Mouse (Mus musculus) heart, embryonic 10.5 days (tissue): ENCODE results near the gene Fkbp10. TPM values are rescaled to one million over a fixed set of nuclear protein-coding genes. Genes with fewer than 3 reads are reported as not detected.
A peak's percentile ranks its signal among the peaks of the same experiment; 100 is the strongest.

Experiments used
- DNase-seq: peaks from one replicate; pipeline ENCODE4 v3.0.0-alpha.2; 2017; ENCODE audit warnings: low spot score
- H3K27ac ChIP-seq: fragments of 300-500 bp; sonication (generic); 2 replicates; pipeline ENCODE4 v1.5.1; 2016; ENCODE audit warnings: mild to moderate bottlenecking
- H3K27me3 ChIP-seq: fragments of 300-500 bp; sonication (generic); 2 replicates; pipeline ENCODE4 v1.6.1; 2016; ENCODE audit warnings: mild to moderate bottlenecking; ENCODE audit not compliant: poor library complexity, insufficient read depth, severe bottlenecking
- H3K36me3 ChIP-seq: fragments of 300-500 bp; sonication (generic); 2 replicates; pipeline ENCODE4 v1.6.1; 2016; ENCODE audit warnings: mild to moderate bottlenecking, moderate library complexity
- H3K4me1 ChIP-seq: fragments of 300-500 bp; sonication (generic); 2 replicates; pipeline ENCODE4 v1.6.1; 2016; ENCODE audit warnings: mild to moderate bottlenecking
- H3K4me3 ChIP-seq: fragments of 300-500 bp; sonication (generic); 2 replicates; pipeline ENCODE4 v1.5.1; 2016; ENCODE audit warnings: mild to moderate bottlenecking, moderate library complexity
- H3K9me3 ChIP-seq: fragments of 300-500 bp; sonication (generic); 2 replicates; pipeline ENCODE4 v1.6.1; 2016; ENCODE audit warnings: mild to moderate bottlenecking, moderate library complexity
- WGBS: fragments of 180-500 bp; shearing (Covaris S2); methylation state at CpG from one replicate; pipeline ENCODE4 v1.1.7; 2016; 5-methylcytosine and 5-hydroxymethylcytosine counted together
- polyA plus RNA-seq: library from polyadenylated mRNA; unstranded; fragments of >200 nt; fragmentation: Nextera tagmentation; extraction: Ambion mirVana; gene quantifications from 2 replicates; pipeline ENCODE4 v1.2.1, GENCODE M21; 2016

Fkbp10 gene
- polyA plus RNA-seq, 1 experiment from 2014 or later = 107 TPM

DNA sequence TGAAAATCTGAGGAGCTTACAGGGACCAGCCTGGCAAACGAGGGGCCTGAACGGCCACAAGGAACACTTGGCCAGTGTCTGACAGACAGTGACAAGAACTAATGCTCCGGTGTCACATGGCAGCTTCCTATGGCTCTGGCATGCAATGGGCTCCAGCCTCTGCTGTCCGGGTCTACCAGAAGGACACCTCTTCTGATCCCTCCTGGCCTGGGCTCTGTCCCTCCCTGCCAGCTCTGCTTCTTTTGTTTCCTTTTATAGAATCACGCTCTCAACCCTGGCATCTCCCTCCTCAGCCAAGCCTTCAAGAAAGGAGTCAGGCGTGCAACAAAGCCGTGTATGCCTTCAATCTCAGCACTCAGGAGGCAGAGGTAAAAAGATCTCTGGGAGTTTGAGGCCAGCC, 14.6 kb downstream of the Fkbp10 start:
- H3K4me1 ChIP-seq = peaks cover 46% of the 10 kb centered on the region
- no peaks in the 10 kb centered on the region for H3K9me3 ChIP-seq
- H3K4me3 ChIP-seq = 0 out of 2 replicates have a peak overlapping the region, but pooled peaks have one; percentile 22
- WGBS = 58% methylated on average over 7 of the region's 7 CpGs
- DNase-seq = no peak
- H3K27me3 ChIP-seq = no peaks in the 10 kb centered on the region
- peak overlapping the region; percentile 65 for H3K27ac ChIP-seq
- peaks cover 47% of the 10 kb centered on the region for H3K36me3 ChIP-seq

DNA sequence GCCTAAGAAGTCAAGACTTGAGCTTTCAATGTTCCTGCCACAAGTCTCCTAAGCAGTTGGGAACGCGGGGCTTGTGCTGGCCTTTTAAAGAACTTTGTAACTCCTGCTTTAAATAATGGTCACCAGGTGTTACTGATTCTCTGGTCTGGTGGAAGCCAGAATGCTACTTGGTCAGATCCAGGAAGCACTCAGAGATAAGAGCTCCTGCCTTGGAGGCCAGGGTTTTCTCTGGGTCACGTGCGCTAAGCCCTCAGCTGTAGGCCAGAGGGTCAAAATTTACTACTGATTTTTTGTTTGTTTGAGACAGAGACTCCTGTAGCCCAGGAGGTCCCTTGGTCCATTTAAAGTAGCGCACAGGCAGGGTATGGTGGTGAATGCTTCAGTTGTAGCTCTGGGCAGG, 16.5 kb downstream of the Fkbp10 start:
- DNase-seq = no peak
- no peaks in the 10 kb centered on the region for H3K9me3 ChIP-seq
- H3K4me3 ChIP-seq = no peak overlapping the region
- no peak overlapping the region for H3K27ac ChIP-seq
- peaks cover 36% of the 10 kb centered on the region for H3K4me1 ChIP-seq
- H3K36me3 ChIP-seq = peaks cover 66% of the 10 kb centered on the region
- WGBS = 69% methylated on average over 5 of the region's 5 CpGs
- no peaks in the 10 kb centered on the region for H3K27me3 ChIP-seq

DNA sequence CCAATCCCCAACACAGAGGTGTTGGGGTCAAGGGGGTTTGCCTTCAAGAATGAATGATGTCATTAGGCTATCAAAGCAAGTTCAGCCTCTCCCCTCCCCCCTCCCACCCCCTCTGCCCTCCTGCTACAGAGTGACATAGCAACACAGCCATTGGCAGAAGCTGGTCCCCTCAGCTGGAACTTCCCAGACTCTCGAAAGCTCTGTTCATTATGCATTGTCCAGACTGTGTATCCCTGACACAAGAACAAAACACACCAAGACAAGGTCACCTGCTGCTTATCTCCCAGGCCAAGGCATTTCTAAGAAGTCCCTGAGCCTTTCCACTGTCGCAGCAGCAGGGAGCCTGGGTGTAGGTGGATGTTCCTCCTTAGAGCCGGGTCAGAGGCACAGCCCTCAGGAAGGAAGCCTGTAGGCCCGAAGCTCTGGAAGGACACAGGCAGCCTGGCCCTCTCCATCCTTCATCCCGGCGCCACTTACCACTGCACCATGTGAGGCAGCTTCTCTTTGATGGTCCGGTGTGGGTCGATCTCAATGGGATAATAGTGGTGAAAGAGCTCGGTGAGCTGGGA, 20.3 kb downstream of the Fkbp10 start:
- WGBS = 83% methylated on average over 9 of the region's 9 CpGs
- Histone ChIP-seq H3K36me3 (peaks cover 68% of the 10 kb centered on the region), H3K4me3 (no peak overlapping the region), H3K9me3 (no peaks in the 10 kb centered on the region), H3K27me3 (no peaks in the 10 kb centered on the region), H3K27ac (no peak overlapping the region), H3K4me1 (peaks cover 28% of the 10 kb centered on the region)
- DNase-seq = no peak

DNA sequence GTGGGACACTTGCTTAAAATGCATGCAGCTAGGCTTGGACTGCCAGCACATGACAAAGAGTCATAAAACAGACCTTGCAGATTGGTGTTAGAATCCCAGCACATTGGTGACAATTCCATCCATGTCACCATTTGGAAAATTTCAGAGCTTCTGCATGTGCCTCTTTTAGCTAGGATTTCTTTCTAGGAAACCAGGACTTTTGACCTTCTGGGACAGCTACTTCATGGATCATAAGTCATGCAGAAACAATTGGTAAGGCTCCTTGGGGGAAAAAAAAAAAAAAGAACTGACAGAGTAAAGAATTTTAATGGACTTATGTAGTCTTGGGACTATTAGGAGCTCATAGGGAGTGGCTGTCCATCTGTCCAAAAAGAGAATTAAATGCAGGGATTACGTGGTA, 22.4 kb downstream of the Fkbp10 start:
- Histone ChIP-seq H3K4me1 (peaks cover 25% of the 10 kb centered on the region; the same call in 1 of the 2 replicates), H3K9me3 (no peaks in the 10 kb centered on the region), H3K27ac (no peak overlapping the region), H3K27me3 (no peaks in the 10 kb centered on the region), H3K4me3 (no peak overlapping the region), H3K36me3 (peaks cover 56% of the 10 kb centered on the region)
- 95% methylated on average over 1 of the region's 1 CpGs for WGBS
- no peak for DNase-seq

DNA sequence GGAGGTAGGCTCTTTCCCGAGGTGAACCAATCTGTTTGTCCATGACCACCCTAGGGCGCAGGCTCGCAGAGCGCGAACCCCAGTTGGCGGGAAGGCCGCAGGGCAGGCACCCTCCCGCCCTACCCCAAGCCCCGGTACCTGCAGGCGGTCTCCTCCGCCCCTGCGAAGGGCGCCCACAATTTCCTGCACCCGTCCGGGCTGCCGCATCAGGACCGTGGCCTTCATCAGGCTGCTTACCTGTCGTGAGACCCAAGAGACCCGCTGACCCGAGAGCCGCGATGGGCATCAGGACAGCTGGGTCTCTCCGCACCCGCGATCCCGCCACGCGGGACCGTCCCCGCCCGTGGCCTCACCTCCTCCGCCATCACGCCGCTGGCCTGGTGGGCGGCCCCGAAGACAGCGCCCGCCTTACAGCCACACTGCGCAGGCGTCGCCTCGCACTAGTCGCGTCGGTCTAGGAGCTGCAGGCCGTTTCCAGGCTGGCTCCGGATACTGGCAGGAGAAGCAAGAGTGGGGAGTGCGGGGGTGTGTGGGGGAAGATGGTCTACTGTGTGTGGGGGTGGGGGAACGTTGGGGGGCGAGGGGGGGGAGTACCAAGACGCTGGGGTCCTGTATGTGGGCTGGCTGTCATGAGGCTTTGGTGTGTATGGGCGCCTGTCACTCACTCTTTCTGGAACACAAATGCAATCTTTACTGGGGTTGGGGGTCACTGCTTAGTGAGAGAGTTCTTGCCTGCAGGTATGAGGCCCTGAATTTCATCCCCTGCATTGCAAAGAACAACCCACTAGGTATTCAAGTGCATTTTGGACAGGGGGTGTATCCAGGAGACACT, 25.4 kb downstream of the Fkbp10 start:
- peak overlapping the region; percentile 96 for H3K27ac ChIP-seq
- peaks cover 25% of the 10 kb centered on the region; the same call in 1 of the 2 replicates for H3K4me1 ChIP-seq
- H3K4me3 ChIP-seq = peak overlapping the region; percentile 92
- under 1% methylated on average over 52 of the region's 52 CpGs for WGBS
- DNase-seq = peak; percentile 89
- H3K27me3 ChIP-seq = no peaks in the 10 kb centered on the region
- H3K36me3 ChIP-seq = peaks cover 32% of the 10 kb centered on the region
- H3K9me3 ChIP-seq = no peaks in the 10 kb centered on the region

DNA sequence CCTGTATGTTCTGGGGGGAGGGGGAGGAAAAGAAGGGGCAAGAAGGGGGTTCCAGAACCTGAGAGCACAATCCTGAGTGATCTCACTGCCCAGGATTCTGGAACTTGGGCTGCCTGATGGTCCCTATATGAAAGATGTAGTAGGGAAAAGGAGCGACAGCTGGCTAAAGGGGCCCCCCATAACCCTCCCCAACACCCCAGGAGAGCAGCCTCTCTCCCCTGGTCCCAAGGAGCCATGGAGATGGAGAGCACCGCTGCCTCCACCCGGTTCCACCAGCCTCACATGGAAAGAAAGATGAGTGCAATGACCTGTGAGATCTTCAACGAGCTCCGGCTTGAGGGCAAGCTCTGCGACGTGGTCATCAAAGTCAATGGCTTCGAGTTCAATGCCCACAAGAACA, 26.3 kb downstream of the Fkbp10 start, which contains the start of the genes Nt5c3b and Klhl10:
TSS of gene Nt5c3b (minus strand) at position 12 of the 400 bp plus-strand sequence.
TSS of gene Klhl10 (plus strand) at position 121 of the 400 bp plus-strand sequence.
- H3K4me3 ChIP-seq = peak within 1 kb of the TSS; percentile 92
- H3K36me3 ChIP-seq = peaks cover 23% of the 10 kb centered on the region
- H3K9me3 ChIP-seq = no peaks in the 10 kb centered on the region
- 84% methylated on average over 8 of the region's 8 CpGs for WGBS
- peaks cover 25% of the 10 kb centered on the region; the same call in 1 of the 2 replicates for H3K4me1 ChIP-seq
- H3K27ac ChIP-seq = peak within 1 kb of the TSS; percentile 96
- no peak for DNase-seq
- no peaks in the 10 kb centered on the region for H3K27me3 ChIP-seq

DNA sequence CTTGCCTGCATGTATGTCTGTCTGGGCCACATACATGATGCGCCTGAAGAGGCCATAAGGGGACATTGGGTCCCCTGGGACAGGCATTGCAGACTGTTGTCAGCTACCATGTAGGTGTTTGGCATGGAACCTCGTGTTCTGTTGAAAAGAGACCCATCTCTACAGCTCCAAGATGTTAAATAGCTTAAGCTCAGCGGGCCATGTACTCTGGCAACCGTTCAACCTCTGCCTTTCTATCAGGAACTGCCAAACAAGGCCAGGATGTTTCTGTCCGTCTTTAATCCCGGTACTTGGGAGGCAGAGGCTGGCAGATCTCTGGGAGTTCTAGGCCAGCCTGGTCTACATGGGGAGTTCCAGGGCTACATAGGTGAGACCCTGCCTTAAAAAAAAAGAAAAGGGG, 27.1 kb downstream of the Fkbp10 start:
- Histone ChIP-seq H3K27ac (no peak overlapping the region), H3K36me3 (peaks cover 15% of the 10 kb centered on the region), H3K4me3 (no peak overlapping the region), H3K9me3 (no peaks in the 10 kb centered on the region), H3K4me1 (peaks cover 25% of the 10 kb centered on the region; the same call in 1 of the 2 replicates), H3K27me3 (no peaks in the 10 kb centered on the region)
- no peak for DNase-seq
- 83% methylated on average over 6 of the region's 6 CpGs for WGBS

DNA sequence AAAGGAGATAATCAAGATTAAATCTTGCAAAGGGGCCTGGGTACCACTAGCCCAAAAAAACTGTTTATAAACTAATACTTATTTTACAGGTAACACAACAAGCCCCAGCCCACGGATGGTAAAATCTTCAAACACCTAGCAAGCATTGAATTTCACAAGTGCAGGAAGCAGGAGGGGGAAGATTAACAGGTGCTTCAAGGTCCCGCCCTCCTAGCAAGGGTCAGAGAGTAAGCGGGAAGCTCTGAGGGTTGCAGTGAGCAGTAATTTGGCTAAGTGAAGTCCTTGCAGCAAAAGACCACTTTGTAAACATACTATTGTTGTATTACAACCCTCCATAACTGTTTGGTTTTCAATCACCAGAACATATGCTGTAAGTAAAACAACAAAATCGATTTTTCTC, 41.8 kb downstream of the Fkbp10 start:
- Histone ChIP-seq H3K36me3 (peaks cover 55% of the 10 kb centered on the region), H3K9me3 (no peaks in the 10 kb centered on the region), H3K4me3 (no peak overlapping the region), H3K4me1 (no peaks in the 10 kb centered on the region), H3K27ac (no peak overlapping the region), H3K27me3 (no peaks in the 10 kb centered on the region)
- 71% methylated on average over 4 of the region's 4 CpGs for WGBS
- DNase-seq = no peak

DNA sequence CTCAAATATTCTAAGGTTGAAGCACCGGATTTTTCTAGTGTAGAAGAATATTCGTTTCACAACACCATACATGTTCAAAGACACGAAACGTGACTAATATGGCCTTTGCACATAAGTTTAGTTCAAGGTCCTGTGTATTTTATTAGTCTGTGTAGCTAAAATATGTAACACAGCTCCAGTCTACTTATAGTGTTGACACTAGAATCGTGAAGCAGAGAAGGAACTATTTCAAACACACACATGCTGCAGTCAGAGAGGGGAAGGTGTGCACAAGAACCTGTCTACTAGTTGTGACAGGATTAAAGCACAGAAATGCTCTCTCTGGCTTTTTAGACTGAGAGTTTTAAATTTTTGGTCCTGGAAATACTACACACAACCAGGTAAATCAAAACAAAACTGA, 42.2 kb downstream of the Fkbp10 start:
- Histone ChIP-seq H3K9me3 (no peaks in the 10 kb centered on the region), H3K27ac (no peak overlapping the region), H3K36me3 (peaks cover 55% of the 10 kb centered on the region), H3K4me1 (no peaks in the 10 kb centered on the region), H3K27me3 (no peaks in the 10 kb centered on the region), H3K4me3 (no peak overlapping the region)
- DNase-seq = no peak
- WGBS = 88% methylated on average over 5 of the region's 5 CpGs

DNA sequence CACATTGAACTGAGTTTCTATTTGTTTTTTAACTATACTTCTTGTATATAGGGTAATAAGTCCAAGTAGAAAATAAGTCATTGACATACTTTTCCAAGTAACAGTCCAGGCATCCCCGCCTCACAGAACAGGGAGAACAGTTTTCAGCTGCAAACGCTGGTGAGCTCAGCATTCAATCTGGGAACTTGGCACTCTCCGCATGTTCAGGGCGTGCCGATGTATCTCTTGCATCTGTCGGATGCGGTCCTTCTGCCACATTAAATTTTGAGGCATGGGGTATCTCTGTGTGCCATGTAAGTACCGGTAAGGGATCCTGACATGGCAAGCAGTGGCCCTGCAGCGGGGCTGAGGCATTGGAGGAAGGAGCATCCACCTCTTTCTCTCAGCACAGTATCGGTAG, 47.2 kb downstream of the Fkbp10 start:
- 88% methylated on average over 10 of the region's 10 CpGs for WGBS
- H3K27ac ChIP-seq = no peak overlapping the region

DNA sequence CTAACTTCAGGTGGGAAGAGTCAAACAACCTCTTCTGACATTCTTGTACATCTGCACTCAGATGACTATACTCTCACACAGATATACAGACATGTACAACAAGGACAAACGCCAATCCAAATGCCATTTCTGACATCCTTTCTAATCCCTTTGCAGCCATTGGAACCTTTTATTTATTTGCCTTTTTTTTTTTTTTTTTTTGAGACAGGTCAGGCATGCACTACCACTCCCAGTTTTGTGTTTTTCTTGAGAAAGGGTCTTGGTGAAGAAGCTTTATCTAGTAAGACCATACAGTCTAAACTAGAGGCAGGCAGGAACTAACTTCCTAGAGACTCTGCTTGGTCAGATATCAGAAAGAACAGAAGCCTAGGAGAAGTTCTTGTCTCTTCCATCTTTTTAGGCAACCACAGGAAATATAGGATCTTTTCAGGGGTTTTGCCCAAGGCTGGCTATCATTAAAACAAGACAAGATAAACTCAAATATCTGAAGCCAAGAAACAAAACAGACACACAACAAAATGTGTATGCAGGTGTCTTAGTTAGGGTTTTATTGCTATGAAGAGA, 49.8 kb downstream of the Fkbp10 start:
- Histone ChIP-seq H3K36me3 (peaks cover 34% of the 10 kb centered on the region), H3K27me3 (no peaks in the 10 kb centered on the region), H3K9me3 (no peaks in the 10 kb centered on the region), H3K4me1 (peaks cover 8% of the 10 kb centered on the region), H3K27ac (no peak overlapping the region), H3K4me3 (no peak overlapping the region)
- no peak for DNase-seq
- 69% methylated on average over 1 of the region's 1 CpGs for WGBS

More for the DNA sequence above, 47.2 kb downstream of the Fkbp10 start:
- no peak for DNase-seq
- no peaks in the 10 kb centered on the region for H3K9me3 ChIP-seq
- H3K27me3 ChIP-seq = no peaks in the 10 kb centered on the region
- peaks cover 50% of the 10 kb centered on the region for H3K36me3 ChIP-seq
- peaks cover 2% of the 10 kb centered on the region; the same call in 1 of the 2 replicates for H3K4me1 ChIP-seq
- H3K4me3 ChIP-seq = no peak overlapping the region

DNA sequence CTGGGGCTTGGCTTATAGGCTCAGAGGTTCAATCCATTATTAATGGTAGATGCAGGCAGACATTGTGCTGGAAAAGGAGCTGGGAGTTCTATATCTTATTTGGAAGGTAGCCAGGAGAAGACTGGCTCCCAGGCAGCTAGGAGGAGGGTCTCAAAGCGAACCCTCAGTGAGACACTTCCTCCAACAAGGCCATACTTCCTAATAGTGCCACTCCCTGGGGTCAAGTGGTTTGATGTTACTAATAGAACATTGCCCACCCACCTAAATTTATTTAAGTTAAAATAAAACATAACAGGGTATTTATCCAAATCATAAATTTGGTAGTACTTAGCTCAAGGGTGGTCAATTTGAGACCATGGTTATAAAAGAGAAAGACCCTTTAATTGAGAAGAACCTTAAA, 50.3 kb downstream of the Fkbp10 start:
- Histone ChIP-seq H3K9me3 (no peaks in the 10 kb centered on the region), H3K4me3 (no peak overlapping the region), H3K4me1 (peaks cover 13% of the 10 kb centered on the region), H3K27me3 (no peaks in the 10 kb centered on the region), H3K36me3 (peaks cover 30% of the 10 kb centered on the region), H3K27ac (no peak overlapping the region)
- whole genome bisulfite sequencing = 53% methylated on average over 1 of the region's 1 CpGs
- DNase-seq = no peak
